Mouse (Mus musculus) midbrain, embryonic 15.5 days (tissue): ENCODE data around the gene AC134908.4. TPM values are rescaled to one million over a fixed set of nuclear protein-coding genes. Genes with fewer than 3 reads are reported as not detected.
"Not testable (repeated sequence)": the region's sequence is repeated elsewhere in the genome, so short reads cannot be mapped to it uniquely, and the experiment has no call there.

Source experiments
- ATAC-seq: fragments of 200-750 bp; cut with Nextera tagmentation; replicated peaks from 2 replicates; pipeline ENCODE4 v1.8.0; 2017; ENCODE audit warnings: moderate TSS enrichment
- H3K27ac ChIP-seq: fragments of 300-500 bp; sonication (generic); 2 replicates; pipeline ENCODE4 v1.5.1; 2015; ENCODE audit warnings: mild to moderate bottlenecking, inconsistent platforms
- H3K27me3 ChIP-seq: fragments of 300-500 bp; sonication (generic); replicated peaks from 2 replicates; pipeline ENCODE4 v1.6.1; 2015; ENCODE audit warnings: inconsistent platforms
- H3K36me3 ChIP-seq: fragments of 300-500 bp; sonication (generic); replicated peaks from 2 replicates; pipeline ENCODE4 v1.6.1; 2015; ENCODE audit warnings: inconsistent platforms
- H3K4me1 ChIP-seq: fragments of 300-500 bp; sonication (generic); 2 replicates; pipeline ENCODE4 v1.6.1; 2015; ENCODE audit warnings: inconsistent platforms
- H3K4me2 ChIP-seq: fragments of 300-500 bp; sonication (generic); 2 replicates; pipeline ENCODE4 v1.6.1; 2015; ENCODE audit warnings: inconsistent platforms, mild to moderate bottlenecking, moderate library complexity
- H3K4me3 ChIP-seq: fragments of 300-500 bp; sonication (generic); 2 replicates; pipeline ENCODE4 v1.5.1; 2015; ENCODE audit warnings: mild to moderate bottlenecking, inconsistent platforms
- H3K9ac ChIP-seq: fragments of 300-500 bp; sonication (generic); 2 replicates; pipeline ENCODE4 v1.6.1; 2015; ENCODE audit warnings: mild to moderate bottlenecking, inconsistent platforms
- H3K9me3 ChIP-seq: fragments of 300-500 bp; sonication (generic); 2 replicates; pipeline ENCODE4 v1.6.1; 2016; ENCODE audit warnings: inconsistent platforms
- WGBS: fragments of 180-500 bp; shearing (Covaris S2); methylation state at CpG from one replicate; pipeline ENCODE4 v1.1.7; 2015; ENCODE audit warnings: mixed read lengths; 5-methylcytosine and 5-hydroxymethylcytosine counted together
- microRNA-seq: library from miRNA; unstranded; fragments of <30 nt; microRNA quantifications from one replicate; pipeline ENCODE4, GENCODE M21; 2016
- polyA plus RNA-seq: library from polyadenylated mRNA; unstranded; fragments of >200 nt; fragmentation: Nextera tagmentation; extraction: Ambion mirVana; gene quantifications from 2 replicates; pipeline ENCODE4 v1.2.1, GENCODE M21; 2015

AC134908.4 gene
- polyA plus RNA-seq, 1 experiment from 2014 or later: 1.3 TPM

DNA sequence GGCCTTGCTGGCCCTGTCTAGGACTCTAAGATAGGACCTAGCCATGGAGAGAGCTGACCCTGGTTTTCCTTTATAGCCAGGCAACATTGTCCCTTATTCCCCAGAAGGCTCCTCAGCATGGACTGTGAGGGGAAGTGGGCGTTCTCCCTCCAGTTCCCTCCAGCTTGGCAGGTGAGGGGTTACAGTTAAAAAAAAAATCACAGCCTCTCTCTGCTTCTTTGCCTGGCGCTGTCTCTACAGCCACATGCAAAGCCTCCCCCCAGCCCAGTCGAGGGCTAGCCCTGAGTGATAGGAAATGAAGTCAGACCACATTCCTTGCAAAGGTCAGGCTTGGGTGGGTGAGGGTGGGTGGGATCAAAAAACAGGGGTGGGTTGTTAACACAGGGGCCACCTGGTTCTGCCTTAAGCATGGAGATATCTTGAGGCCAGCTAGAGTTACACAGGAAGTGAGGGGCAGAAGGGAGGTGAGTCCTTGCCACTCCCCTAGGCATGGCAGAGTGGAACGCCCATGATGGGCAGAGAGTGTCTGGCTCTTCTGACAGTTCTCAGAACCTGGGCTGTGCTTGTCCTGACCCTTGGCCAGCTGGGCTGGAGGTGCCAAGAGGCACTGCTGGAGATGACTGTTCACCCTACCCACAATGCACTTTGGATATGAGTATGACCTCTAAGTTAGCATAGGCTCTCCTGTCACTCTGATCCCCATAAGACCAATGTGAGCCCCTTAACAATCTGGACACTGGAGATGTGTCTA is 39.7 kb downstream of the AC134908.4 start:
- no peaks in the 10 kb centered on the region for H3K36me3 ChIP-seq
- no peak overlapping the region for H3K4me2 ChIP-seq
- H3K27me3 ChIP-seq: no peaks in the 10 kb centered on the region
- no peak overlapping the region for H3K9ac ChIP-seq
- WGBS: 74% methylated on average over 4 of the region's 4 CpGs
- no peak for ATAC-seq
- H3K9me3 ChIP-seq: no peaks in the 10 kb centered on the region
- no peak overlapping the region for H3K27ac ChIP-seq
- no peak overlapping the region for H3K4me3 ChIP-seq
- H3K4me1 ChIP-seq: no peaks in the 10 kb centered on the region

GRCm38 (mm10) chr17:25755086-25755485 is 40.4 kb downstream of the AC134908.4 start:
- H3K4me2 ChIP-seq: no peak overlapping the region
- ATAC-seq: no peak
- H3K27me3 ChIP-seq: no peaks in the 10 kb centered on the region
- H3K9me3 ChIP-seq: no peaks in the 10 kb centered on the region
- H3K27ac ChIP-seq: no peak overlapping the region
- H3K36me3 ChIP-seq: no peaks in the 10 kb centered on the region
- no peak overlapping the region for H3K4me3 ChIP-seq
- 82% methylated on average over 4 of the region's 4 CpGs for WGBS
- H3K4me1 ChIP-seq: no peaks in the 10 kb centered on the region
- H3K9ac ChIP-seq: no peak overlapping the region

DNA sequence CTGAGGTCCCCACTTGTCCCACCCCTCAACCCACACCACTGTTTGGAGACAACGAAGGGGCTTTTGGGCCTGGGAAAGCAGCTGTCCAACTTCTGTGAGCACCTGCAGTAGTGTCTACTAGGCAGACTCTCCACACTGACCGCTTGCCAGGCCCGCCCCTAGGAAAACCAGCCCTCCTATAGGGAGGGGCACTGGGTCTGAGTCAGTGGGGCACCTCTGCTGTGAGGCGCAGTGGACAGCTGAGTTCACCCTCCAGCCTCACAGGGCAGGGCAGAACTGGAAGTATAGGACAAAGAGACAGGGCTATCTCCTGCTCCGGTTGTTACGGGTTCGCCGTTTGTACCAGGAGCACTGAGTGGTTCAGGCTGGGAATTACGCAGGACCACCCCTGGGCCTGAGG is 41.2 kb downstream of the AC134908.4 start, which contains the start of gene Msln:
Gene Msln (minus strand): TSS at position 138 of the 400 bp plus-strand sequence.
- Histone ChIP-seq H3K36me3 (no peaks in the 10 kb centered on the region), H3K27me3 (no peaks in the 10 kb centered on the region), H3K9me3 (no peaks in the 10 kb centered on the region), H3K4me3 (no peak within 1 kb of the TSS), H3K4me2 (no peak within 1 kb of the TSS), H3K27ac (no peak within 1 kb of the TSS), H3K4me1 (no peaks in the 10 kb centered on the region), H3K9ac (no peak within 1 kb of the TSS)
- WGBS: 89% methylated on average over 9 of the region's 9 CpGs
- no peak for ATAC-seq

GRCm38 (mm10) chr17:25751446-25751845 is 44.0 kb downstream of the AC134908.4 start:
- no peak for ATAC-seq
- Histone ChIP-seq H3K36me3 (no peaks in the 10 kb centered on the region), H3K4me2 (no peak overlapping the region), H3K9me3 (no peaks in the 10 kb centered on the region), H3K27ac (no peak overlapping the region), H3K4me1 (no peaks in the 10 kb centered on the region), H3K9ac (no peak overlapping the region), H3K4me3 (no peak overlapping the region), H3K27me3 (no peaks in the 10 kb centered on the region)
- 46% methylated on average over 5 of the region's 5 CpGs for WGBS

GRCm38 (mm10) chr17:25749314-25749713 is 46.1 kb downstream of the AC134908.4 start:
- no peak for ATAC-seq
- 91% methylated on average over 6 of the region's 6 CpGs for WGBS

GRCm38 (mm10) chr17:25748238-25748637 is 47.2 kb downstream of the AC134908.4 start:
- no peak overlapping the region for H3K4me3 ChIP-seq
- WGBS: 92% methylated on average over 4 of the region's 4 CpGs
- H3K36me3 ChIP-seq: no peaks in the 10 kb centered on the region
- no peaks in the 10 kb centered on the region for H3K4me1 ChIP-seq
- no peak for ATAC-seq
- no peak overlapping the region for H3K9ac ChIP-seq
- no peaks in the 10 kb centered on the region for H3K9me3 ChIP-seq
- H3K27ac ChIP-seq: no peak overlapping the region
- H3K4me2 ChIP-seq: no peak overlapping the region
- H3K27me3 ChIP-seq: no peaks in the 10 kb centered on the region

More at GRCm38 (mm10) chr17:25749314-25749713, 46.1 kb downstream of the AC134908.4 start:
- H3K9ac ChIP-seq: no peak overlapping the region
- H3K9me3 ChIP-seq: no peaks in the 10 kb centered on the region
- H3K4me1 ChIP-seq: no peaks in the 10 kb centered on the region
- H3K27me3 ChIP-seq: no peaks in the 10 kb centered on the region
- no peak overlapping the region for H3K4me2 ChIP-seq
- no peak overlapping the region for H3K27ac ChIP-seq
- H3K4me3 ChIP-seq: no peak overlapping the region
- H3K36me3 ChIP-seq: no peaks in the 10 kb centered on the region

DNA sequence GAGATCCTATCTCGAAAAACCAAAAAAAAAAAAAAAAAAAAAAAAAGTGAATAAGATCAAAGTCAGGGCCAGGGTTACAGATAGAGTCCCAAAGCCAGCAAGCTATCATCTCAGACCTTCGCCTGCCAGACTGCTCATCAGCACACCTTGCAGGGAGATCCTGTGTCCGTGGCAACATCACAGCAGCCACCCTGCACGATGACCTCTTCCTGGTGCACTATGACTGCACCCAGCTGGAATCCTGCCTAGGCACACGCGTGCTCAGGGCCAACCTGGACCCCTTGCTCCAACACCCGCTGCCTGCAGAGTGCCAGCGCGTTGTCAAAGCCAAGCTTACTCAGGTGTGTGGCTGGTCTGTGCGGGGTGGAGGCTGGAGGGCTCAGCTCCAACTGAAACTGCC is 51.1 kb downstream of the AC134908.4 start:
- 80% methylated on average over 10 of the region's 10 CpGs for WGBS
- Histone ChIP-seq H3K36me3 (no peaks in the 10 kb centered on the region), H3K4me2 (no peak overlapping the region), H3K9ac (no peak overlapping the region), H3K27ac (no peak overlapping the region), H3K27me3 (no peaks in the 10 kb centered on the region), H3K4me1 (no peaks in the 10 kb centered on the region), H3K9me3 (no peaks in the 10 kb centered on the region), H3K4me3 (no peak overlapping the region)
- no peak for ATAC-seq

DNA sequence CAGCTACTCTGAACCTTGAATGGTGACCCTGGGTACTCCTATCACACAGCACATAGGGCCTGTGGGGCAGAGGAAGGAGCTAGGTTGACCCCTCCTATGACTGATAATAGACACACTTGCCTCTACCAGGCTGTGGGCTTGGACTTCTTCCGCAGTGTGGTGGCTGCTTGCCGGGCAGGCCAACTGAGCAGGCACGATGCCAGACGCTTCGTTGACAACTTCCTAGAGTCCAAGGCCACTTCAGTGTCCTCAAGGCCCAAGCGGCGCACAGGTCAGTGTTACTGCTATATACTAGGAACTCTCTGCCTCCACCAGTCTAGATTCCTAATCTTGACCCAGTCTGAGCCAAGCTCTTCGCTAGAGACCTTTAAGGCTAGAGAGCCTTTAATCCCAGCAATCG is 51.6 kb downstream of the AC134908.4 start:
- H3K9me3 ChIP-seq: no peaks in the 10 kb centered on the region
- no peak overlapping the region for H3K27ac ChIP-seq
- no peaks in the 10 kb centered on the region for H3K27me3 ChIP-seq
- ATAC-seq: no peak
- no peaks in the 10 kb centered on the region for H3K36me3 ChIP-seq
- H3K4me3 ChIP-seq: no peak overlapping the region
- no peak overlapping the region for H3K4me2 ChIP-seq
- no peak overlapping the region for H3K9ac ChIP-seq
- H3K4me1 ChIP-seq: no peaks in the 10 kb centered on the region
- WGBS: 89% methylated on average over 9 of the region's 9 CpGs

DNA sequence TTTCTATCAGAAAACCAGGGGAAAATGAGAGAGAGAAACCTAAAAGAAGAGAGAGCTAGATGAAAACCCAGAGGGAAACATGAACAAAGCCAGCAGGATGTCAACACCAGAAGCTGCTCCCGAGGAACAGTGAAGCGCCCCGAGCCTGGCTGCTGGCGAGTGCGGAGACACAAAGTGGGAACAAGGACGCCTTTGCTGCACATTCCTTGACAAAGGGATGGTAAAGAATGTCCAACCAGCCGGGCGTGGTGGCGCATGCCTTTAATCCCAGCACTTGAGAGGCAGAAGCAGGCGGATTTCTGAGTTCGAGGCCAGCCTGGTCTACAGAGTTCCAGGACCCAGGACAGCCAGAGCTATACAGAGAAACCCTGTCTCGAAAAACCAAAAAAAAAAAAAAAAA is 54.0 kb downstream of the AC134908.4 start:
- H3K9me3 ChIP-seq, H3K27me3 ChIP-seq, H3K4me2 ChIP-seq, H3K9ac ChIP-seq, H3K4me1 ChIP-seq, H3K27ac ChIP-seq, H3K36me3 ChIP-seq, H3K4me3 ChIP-seq, ATAC-seq: not testable (repeated sequence)
- 70% methylated on average over 12 of the region's 12 CpGs for WGBS

Small RNA genes within 50 kb of the gene (microRNA-seq; reads per million reads assigned to microRNA genes)
- gene Gm25083: not detected
- gene Mir3082: not detected
- gene Mir6966: not detected

Other genes with a start within 250 kb of the AC134908.4 start
- 10.7 and 15.2 TPM in 2 replicates for gene Sox8, start 225.0 kb downstream of the AC134908.4 start, polyA plus RNA-seq
- gene Lmf1, start 216.6 kb downstream of the AC134908.4 start, polyA plus RNA-seq: 23.2 and 24.9 TPM in 2 replicates
- 3.5 and 4.0 TPM in 2 replicates for gene Gng13, start 78.5 kb downstream of the AC134908.4 start, polyA plus RNA-seq
- 5.7 and 6.3 TPM in 2 replicates for gene Chtf18, start 68.2 kb downstream of the AC134908.4 start, polyA plus RNA-seq
- gene Rpusd1, start 68.0 kb downstream of the AC134908.4 start, polyA plus RNA-seq: 27.7 and 30.5 TPM in 2 replicates
- gene Mslnl, start 59.6 kb downstream of the AC134908.4 start, polyA plus RNA-seq: not detected in 2 replicates
- gene Msln, start 41.3 kb downstream of the AC134908.4 start, polyA plus RNA-seq: 0.32 and 0.43 TPM in 2 replicates
- gene Narfl, start 21.9 kb downstream of the AC134908.4 start, polyA plus RNA-seq: 30.3 and 32.6 TPM in 2 replicates
- 160 TPM in 2 replicates for gene Haghl, start 10.0 kb downstream of the AC134908.4 start, polyA plus RNA-seq
- gene Ccdc78, start 9.1 kb downstream of the AC134908.4 start, polyA plus RNA-seq: 0.24 and 0.44 TPM in 2 replicates
- gene Fam173a, start 2.8 kb downstream of the AC134908.4 start, polyA plus RNA-seq: 92.6 and 93.7 TPM in 2 replicates
- gene Metrn, start 1.5 kb upstream of the AC134908.4 start, polyA plus RNA-seq: 32.6 and 36.3 TPM in 2 replicates
- gene Fbxl16, start 13.4 kb upstream of the AC134908.4 start, polyA plus RNA-seq: 50.8 and 50.9 TPM in 2 replicates
- gene Wdr24, start 28.0 kb upstream of the AC134908.4 start, polyA plus RNA-seq: 35.2 and 36.7 TPM in 2 replicates
- gene Jmjd8, start 33.2 kb upstream of the AC134908.4 start, polyA plus RNA-seq: 61.9 and 63.0 TPM in 2 replicates
- 373 and 381 TPM in 2 replicates for gene Stub1, start 37.7 kb upstream of the AC134908.4 start, polyA plus RNA-seq
- 54.8 and 57.8 TPM in 2 replicates for gene Rhbdl1, start 41.6 kb upstream of the AC134908.4 start, polyA plus RNA-seq
- gene Gm20683, start 46.1 kb upstream of the AC134908.4 start, polyA plus RNA-seq: 14.2 and 14.7 TPM in 2 replicates
- gene Rhot2, start 49.2 kb upstream of the AC134908.4 start, polyA plus RNA-seq: 17.2 and 18.3 TPM in 2 replicates
- gene Wdr90, start 65.8 kb upstream of the AC134908.4 start, polyA plus RNA-seq: 19.7 and 23.3 TPM in 2 replicates
- gene Mcrip2, start 73.1 kb upstream of the AC134908.4 start, polyA plus RNA-seq: 18.5 and 19.8 TPM in 2 replicates
- 70.5 and 71.1 TPM in 2 replicates for gene Mettl26, start 79.4 kb upstream of the AC134908.4 start, polyA plus RNA-seq
- gene Wfikkn1, start 85.2 kb upstream of the AC134908.4 start, polyA plus RNA-seq: 0.47 and 0.54 TPM in 2 replicates
- gene Rab40c, start 124.1 kb upstream of the AC134908.4 start, polyA plus RNA-seq: 56.7 and 57.5 TPM in 2 replicates
- 71.9 and 75.8 TPM in 2 replicates for gene Pigq, start 149.3 kb upstream of the AC134908.4 start, polyA plus RNA-seq
- 0.73 and 0.80 TPM in 2 replicates for gene Nhlrc4, start 149.3 kb upstream of the AC134908.4 start, polyA plus RNA-seq
- 3.1 and 6.1 TPM in 2 replicates for gene A930017K11Rik, start 156.9 kb upstream of the AC134908.4 start, polyA plus RNA-seq
- 22.2 and 23.8 TPM in 2 replicates for gene Capn15, start 190.1 kb upstream of the AC134908.4 start, polyA plus RNA-seq